Mouse (Mus musculus) liver, embryonic 13.5 days (tissue): ENCODE measurements around the gene Npas2. TPM values are rescaled to one million over a fixed set of nuclear protein-coding genes. Genes with fewer than 3 reads are reported as not detected.

Experiments used
- ATAC-seq: fragments of 200-750 bp; cut with Nextera tagmentation; 2 replicates; pipeline ENCODE4 v1.8.0; 2017; ENCODE audit warnings: low read depth, mild to moderate bottlenecking, moderate number of reproducible peaks, moderate library complexity
- DNase-seq: peaks from one replicate; pipeline ENCODE4 v3.0.0; 2022
- H3K27ac ChIP-seq: fragments of 300-500 bp; sonication (generic); 2 replicates; pipeline ENCODE4 v1.5.1; 2015; ENCODE audit warnings: moderate library complexity, mild to moderate bottlenecking, inconsistent platforms
- H3K27me3 ChIP-seq: fragments of 300-500 bp; sonication (generic); 2 replicates; pipeline ENCODE4 v1.6.1; 2015; ENCODE audit warnings: mild to moderate bottlenecking, inconsistent platforms
- H3K36me3 ChIP-seq: fragments of 300-500 bp; sonication (generic); 2 replicates; pipeline ENCODE4 v1.6.1; 2015; ENCODE audit warnings: mild to moderate bottlenecking, inconsistent platforms
- H3K4me1 ChIP-seq: fragments of 300-500 bp; sonication (generic); replicated peaks from 2 replicates; pipeline ENCODE4 v1.6.1; 2015; ENCODE audit warnings: inconsistent platforms
- H3K4me2 ChIP-seq: fragments of 300-500 bp; sonication (generic); 2 replicates; pipeline ENCODE4 v1.6.1; 2015; ENCODE audit warnings: inconsistent platforms, mild to moderate bottlenecking, moderate library complexity
- H3K4me3 ChIP-seq: fragments of 300-500 bp; sonication (generic); replicated peaks from 2 replicates; pipeline ENCODE4 v1.5.1; 2015; ENCODE audit warnings: mild to moderate bottlenecking, inconsistent platforms
- H3K9ac ChIP-seq: fragments of 300-500 bp; sonication (generic); 2 replicates; pipeline ENCODE4 v1.6.1; 2015; ENCODE audit warnings: mild to moderate bottlenecking, inconsistent platforms
- H3K9me3 ChIP-seq: fragments of 300-500 bp; sonication (generic); replicated peaks from 2 replicates; pipeline ENCODE4 v1.6.1; 2016; ENCODE audit warnings: inconsistent platforms
- WGBS: fragments of 180-500 bp; shearing (Covaris S2); methylation state at CpG from one replicate; pipeline ENCODE4 v1.1.7; 2015; ENCODE audit not compliant: insufficient replicate concordance; 5-methylcytosine and 5-hydroxymethylcytosine counted together
- microRNA-seq: library from miRNA; unstranded; fragments of <30 nt; microRNA quantifications from one replicate; pipeline ENCODE4, GENCODE M21; 2016
- polyA plus RNA-seq: library from polyadenylated mRNA; unstranded; fragments of >200 nt; fragmentation: Nextera tagmentation; extraction: Ambion mirVana; gene quantifications from 2 replicates; pipeline ENCODE4 v1.2.1, GENCODE M21; 2015

Gene Npas2
- polyA plus RNA-seq, 1 experiment from 2014 or later: 0.13 TPM

GRCm38 (mm10) chr1:39396347-39396746 lies 202.8 kb downstream of the Npas2 start:
- no peaks in the 10 kb centered on the region for H3K27me3 ChIP-seq
- peaks cover 12% of the 10 kb centered on the region for H3K36me3 ChIP-seq
- no peak overlapping the region for H3K4me2 ChIP-seq
- H3K9me3 ChIP-seq: no peaks in the 10 kb centered on the region; the same call in 1 of the 2 replicates
- WGBS: 21% methylated on average over 4 of the region's 4 CpGs
- peak; percentile 41 for ATAC-seq
- DNase-seq: no peak
- H3K4me3 ChIP-seq: no peak overlapping the region
- no peak overlapping the region for H3K27ac ChIP-seq
- H3K4me1 ChIP-seq: peaks cover 51% of the 10 kb centered on the region
- no peak overlapping the region for H3K9ac ChIP-seq

GRCm38 (mm10) chr1:39398284-39398683 lies 204.8 kb downstream of the Npas2 start:
- Histone ChIP-seq H3K4me2 (no peak overlapping the region), H3K9ac (no peak overlapping the region), H3K4me3 (no peak overlapping the region), H3K9me3 (no peaks in the 10 kb centered on the region; the same call in 1 of the 2 replicates), H3K36me3 (peaks cover 12% of the 10 kb centered on the region), H3K27me3 (no peaks in the 10 kb centered on the region), H3K4me1 (peaks cover 37% of the 10 kb centered on the region), H3K27ac (no peak overlapping the region)
- ATAC-seq (no peak), DNase-seq (no peak)
- 59% methylated on average over 6 of the region's 6 CpGs for WGBS

DNA sequence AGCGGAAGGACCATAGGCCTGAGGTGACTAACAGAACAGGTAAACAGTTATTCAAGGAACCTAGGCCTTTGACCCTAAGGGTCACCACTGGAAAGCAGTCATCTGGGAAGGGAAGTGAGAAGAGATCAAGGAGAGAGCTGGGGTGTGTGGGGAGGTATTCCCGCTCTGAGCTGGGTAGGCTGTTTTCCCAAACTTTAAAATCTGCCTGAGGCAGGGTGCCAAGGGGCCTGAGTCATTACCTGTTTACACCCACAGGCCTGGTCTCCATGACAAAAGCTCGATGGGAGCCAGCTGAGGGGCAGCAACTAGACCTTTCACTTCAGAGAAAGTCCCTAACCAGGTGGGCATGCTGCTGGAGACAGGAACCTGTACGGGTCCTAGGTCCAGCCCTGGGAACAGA lies 205.7 kb downstream of the Npas2 start:
- peaks cover 12% of the 10 kb centered on the region for H3K36me3 ChIP-seq
- H3K4me3 ChIP-seq: no peak overlapping the region
- no peaks in the 10 kb centered on the region for H3K27me3 ChIP-seq
- no peak for ATAC-seq
- H3K9ac ChIP-seq: no peak overlapping the region
- no peak overlapping the region for H3K27ac ChIP-seq
- DNase-seq: no peak
- WGBS: 59% methylated on average over 4 of the region's 4 CpGs
- H3K4me1 ChIP-seq: peaks cover 36% of the 10 kb centered on the region
- no peak overlapping the region for H3K4me2 ChIP-seq
- H3K9me3 ChIP-seq: no peaks in the 10 kb centered on the region; the same call in 1 of the 2 replicates

- Histone ChIP-seq H3K9me3 (no peaks in the 10 kb centered on the region; the same call in 1 of the 2 replicates), H3K27ac (no peak overlapping the region), H3K9ac (no peak overlapping the region), H3K4me2 (no peak overlapping the region), H3K4me1 (peaks cover 27% of the 10 kb centered on the region), H3K27me3 (no peaks in the 10 kb centered on the region), H3K36me3 (peaks cover 12% of the 10 kb centered on the region), H3K4me3 (no peak overlapping the region)
- no peak for DNase-seq
- WGBS: 55% methylated on average over 3 of the region's 3 CpGs
- ATAC-seq: no peak
These were observed 206.6 kb downstream of the Npas2 start for GRCm38 (mm10) chr1:39400173-39400572.

DNA sequence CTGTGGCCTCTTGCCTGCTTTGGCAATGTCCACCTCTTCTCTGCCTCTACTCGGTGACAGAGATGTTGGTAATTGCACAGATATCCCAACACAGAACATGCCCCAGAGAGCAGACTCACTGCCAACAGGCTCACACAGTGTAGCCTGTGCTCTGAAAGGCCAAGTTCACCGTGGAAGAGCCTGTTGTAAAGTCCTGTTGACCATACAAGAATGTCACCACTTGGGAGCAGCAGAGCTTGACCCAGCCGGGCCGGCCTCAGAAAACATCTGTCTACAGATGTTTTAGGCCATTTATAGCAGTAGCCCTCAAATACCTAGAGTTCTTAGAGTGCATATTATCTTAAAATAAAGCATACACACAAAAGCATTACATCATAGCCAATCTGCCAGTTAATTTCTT lies 213.6 kb downstream of the Npas2 start:
- WGBS: 73% methylated on average over 4 of the region's 4 CpGs
- ATAC-seq (no peak), DNase-seq (no peak)
- no peaks in the 10 kb centered on the region for H3K27me3 ChIP-seq
- no peak overlapping the region for H3K4me3 ChIP-seq
- peaks cover 23% of the 10 kb centered on the region for H3K4me1 ChIP-seq
- H3K4me2 ChIP-seq: no peak overlapping the region
- no peak overlapping the region for H3K9ac ChIP-seq
- no peaks in the 10 kb centered on the region for H3K36me3 ChIP-seq
- H3K9me3 ChIP-seq: no peaks in the 10 kb centered on the region
- H3K27ac ChIP-seq: no peak overlapping the region

DNA sequence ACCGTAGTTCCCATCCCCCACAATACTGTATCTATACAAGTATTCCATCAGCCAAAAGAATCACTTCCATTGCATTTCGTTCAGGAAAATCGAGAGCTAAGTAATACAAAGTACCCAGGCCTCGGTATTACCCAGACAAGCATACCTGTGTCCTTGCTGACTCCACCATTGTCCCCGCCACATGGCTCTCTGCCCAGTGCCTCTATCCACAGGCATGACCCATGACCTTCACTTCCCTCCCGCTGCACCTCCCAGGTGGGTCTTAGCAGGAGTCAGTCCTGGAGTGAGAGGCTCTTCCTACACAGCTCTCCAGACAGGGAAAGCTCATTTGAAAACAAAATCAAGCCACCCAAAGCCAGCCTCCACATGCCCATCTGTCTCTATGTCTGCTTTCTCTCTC lies 214.6 kb downstream of the Npas2 start:
- no peaks in the 10 kb centered on the region for H3K9me3 ChIP-seq
- ATAC-seq (no peak), DNase-seq (no peak)
- no peaks in the 10 kb centered on the region for H3K27me3 ChIP-seq
- H3K4me1 ChIP-seq: peaks cover 23% of the 10 kb centered on the region
- 76% methylated on average over 6 of the region's 6 CpGs for WGBS
- no peak overlapping the region for H3K27ac ChIP-seq
- no peaks in the 10 kb centered on the region for H3K36me3 ChIP-seq
- H3K4me3 ChIP-seq: no peak overlapping the region
- no peak overlapping the region for H3K9ac ChIP-seq
- H3K4me2 ChIP-seq: no peak overlapping the region

- Histone ChIP-seq H3K27ac (no peak overlapping the region), H3K27me3 (no peaks in the 10 kb centered on the region), H3K4me1 (peaks cover 20% of the 10 kb centered on the region), H3K36me3 (no peaks in the 10 kb centered on the region), H3K4me2 (no peak overlapping the region), H3K9me3 (no peaks in the 10 kb centered on the region), H3K9ac (no peak overlapping the region), H3K4me3 (no peak overlapping the region)
- ATAC-seq (no peak), DNase-seq (no peak)
- WGBS: 42% methylated on average over 7 of the region's 7 CpGs
These were observed 215.1 kb downstream of the Npas2 start for GRCm38 (mm10) chr1:39408668-39409067.

GRCm38 (mm10) chr1:39410085-39410821 lies 216.7 kb downstream of the Npas2 start:
- no peak overlapping the region for H3K4me3 ChIP-seq
- no peak overlapping the region for H3K4me2 ChIP-seq
- no peaks in the 10 kb centered on the region for H3K27me3 ChIP-seq
- no peaks in the 10 kb centered on the region for H3K9me3 ChIP-seq
- ATAC-seq (no peak), DNase-seq (no peak)
- H3K9ac ChIP-seq: no peak overlapping the region
- WGBS: 83% methylated on average over 19 of the region's 19 CpGs
- H3K36me3 ChIP-seq: peaks cover 4% of the 10 kb centered on the region; the same call in 1 of the 2 replicates
- no peak overlapping the region for H3K27ac ChIP-seq
- H3K4me1 ChIP-seq: peaks cover 15% of the 10 kb centered on the region

Small RNAs within 50 kb of the gene (microRNA-seq; reads per million reads assigned to microRNA genes)
- gene Mir6349: not detected

Other genes with a start within 250 kb of the Npas2 start
- gene Pdcl3, start 208.1 kb upstream of the Npas2 start, polyA plus RNA-seq: 50.9 and 60.3 TPM in 2 replicates
- gene Rpl31, start 174.1 kb downstream of the Npas2 start, polyA plus RNA-seq: 417 and 442 TPM in 2 replicates